Mouse (Mus musculus): Measurements from ENCODE around the gene Olfr1466. TPM values are rescaled to one million over a fixed set of nuclear protein-coding genes. Genes with fewer than 3 reads are reported as not detected.

The Olfr1466 gene
- not detected for total RNA-seq (2021)
- long read RNA-seq, experiment 1, result 0 reads
- long read RNA-seq, experiment 2, result 0 reads

GRCm38 (mm10) chr19:13338562-13338961 lies at the start of gene Olfr1466:
Olfr1466 (plus strand) TSS chr19:13338862.
- intact Hi-C loops (cut with DNase I; ENCODE audit: low total_unique reads), result no loop called here

GRCm38 (mm10) chr19:13315441-13315840 lies 23.2 kb upstream of the Olfr1466 start, which contains the start of gene Olfr1465:
Olfr1465 (minus strand) TSS chr19:13315541.
- intact Hi-C loops (cut with DNase I; ENCODE audit: low total_unique reads), result no loop called here
- no peak for DNase-seq

More at GRCm38 (mm10) chr19:13338562-13338961, at the start of gene Olfr1466:
- DNase-seq, result no peak

GRCm38 (mm10) chr19:13361936-13362335 lies 23.3 kb downstream of the Olfr1466 start, which contains the start of gene Olfr1467:
Olfr1467 (plus strand) TSS chr19:13362236.
- no peak for DNase-seq
- intact Hi-C loops (cut with DNase I; ENCODE audit: low total_unique reads), result no loop called here

Other genes with a start within 250 kb of the Olfr1466 start
- not detected for gene Olfr1457, start 241.0 kb upstream of the Olfr1466 start, total RNA-seq (2021)
- gene Olfr1458, start 232.1 kb upstream of the Olfr1466 start, total RNA-seq (2021), result not detected
- gene Olfr1459, start 189.3 kb upstream of the Olfr1466 start, total RNA-seq (2021), result under 1 TPM in 1 of 2 experiments, not detected in 1; 0.02 TPM
- gene Olfr1461, start 175.9 kb upstream of the Olfr1466 start, total RNA-seq (2021), result not detected
- not detected for gene Olfr1462, start 153.1 kb upstream of the Olfr1466 start, total RNA-seq (2021)
- gene Olfr1463, start 107.5 kb upstream of the Olfr1466 start, total RNA-seq (2021), result not detected
- gene Olfr1465, start 23.3 kb upstream of the Olfr1466 start, total RNA-seq (2021), result not detected
- not detected for gene Olfr1467, start 23.4 kb downstream of the Olfr1466 start, total RNA-seq (2021)
- not detected for gene Olfr1469, start 69.0 kb downstream of the Olfr1466 start, total RNA-seq (2021)
- not detected for gene Olfr1471, start 104.5 kb downstream of the Olfr1466 start, total RNA-seq (2021)
- gene Olfr1472, start 117.2 kb downstream of the Olfr1466 start, total RNA-seq (2021), result not detected
- not detected for gene Olfr1474, start 130.7 kb downstream of the Olfr1466 start, total RNA-seq (2021)
- gene Olfr1475, start 141.3 kb downstream of the Olfr1466 start, total RNA-seq (2021), result not detected
- not detected for gene Olfr1477, start 161.7 kb downstream of the Olfr1466 start, total RNA-seq (2021)
- gene Olfr1480, start 189.1 kb downstream of the Olfr1466 start, total RNA-seq (2021), result not detected
- gene Olfr1484, start 244.6 kb downstream of the Olfr1466 start, total RNA-seq (2021), result not detected